Mouse (Mus musculus) frontal cortex, adult 2 months (tissue): ENCODE results near the gene Themis. TPM values are rescaled to one million over a fixed set of nuclear protein-coding genes. Genes with fewer than 3 reads are reported as not detected.
A peak's percentile ranks its signal among the peaks of the same experiment; 100 is the strongest.

Experiments used
- DNase-seq, 2 experiments: peaks; one replicate each; pipeline ENCODE4 v3.0.0; 2022; ENCODE audit warnings: low spot score in 1 of 2; ENCODE audit errors: extremely low spot score in 1 of 2
- polyA plus RNA-seq: library from polyadenylated mRNA; depleted of rRNA; stranded (reverse); fragments of >200 nt; gene quantifications from 2 replicates; pipeline ENCODE4 v1.2.3, GENCODE M21; 2012; rRNA removed

Gene Themis
- polyA plus RNA-seq = not detected in 2 replicates

DNA sequence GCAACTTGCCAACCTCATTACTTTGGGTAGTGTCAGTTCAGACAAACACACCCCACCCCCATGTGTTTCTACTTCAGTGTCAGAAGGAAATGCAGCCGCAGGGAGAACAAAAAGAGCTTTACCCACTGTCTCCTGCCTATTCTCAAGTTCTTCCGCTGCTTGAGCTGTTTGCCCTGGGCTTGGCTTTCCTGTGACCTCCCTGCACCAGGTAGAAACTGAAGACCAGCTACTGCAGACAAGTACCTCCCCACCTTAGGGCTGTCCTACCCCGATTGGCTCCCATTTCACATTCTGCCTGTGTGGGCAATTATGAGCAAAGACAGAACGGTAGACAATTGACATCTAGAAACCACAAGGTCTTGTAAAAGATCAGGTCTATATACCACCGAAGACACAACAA lies at the start of gene Themis:
Gene Themis (plus strand): TSS at position 100 of the 400 bp plus-strand sequence.
- no peak for DNase-seq

DNA sequence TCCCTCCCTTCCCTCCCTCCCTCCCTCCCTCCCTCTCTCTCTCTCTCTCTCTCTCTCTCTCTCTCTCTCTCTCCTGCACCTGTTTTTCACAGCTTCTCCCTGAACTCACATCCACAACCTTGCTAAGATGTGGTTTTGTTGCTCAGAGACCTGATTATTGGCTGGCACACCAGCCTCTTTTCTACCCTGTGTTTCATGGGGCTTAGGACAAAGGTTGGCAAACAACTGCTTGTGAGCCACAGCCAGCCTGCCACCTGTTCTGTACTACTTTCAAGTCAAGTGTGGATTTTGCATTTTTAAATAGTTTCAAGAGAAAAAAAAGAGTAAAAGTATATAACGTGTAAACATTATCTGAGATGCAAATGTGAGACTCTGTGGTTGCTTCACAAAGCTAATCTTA lies 48.7 kb upstream of the Themis start:
- no peak for DNase-seq

DNA sequence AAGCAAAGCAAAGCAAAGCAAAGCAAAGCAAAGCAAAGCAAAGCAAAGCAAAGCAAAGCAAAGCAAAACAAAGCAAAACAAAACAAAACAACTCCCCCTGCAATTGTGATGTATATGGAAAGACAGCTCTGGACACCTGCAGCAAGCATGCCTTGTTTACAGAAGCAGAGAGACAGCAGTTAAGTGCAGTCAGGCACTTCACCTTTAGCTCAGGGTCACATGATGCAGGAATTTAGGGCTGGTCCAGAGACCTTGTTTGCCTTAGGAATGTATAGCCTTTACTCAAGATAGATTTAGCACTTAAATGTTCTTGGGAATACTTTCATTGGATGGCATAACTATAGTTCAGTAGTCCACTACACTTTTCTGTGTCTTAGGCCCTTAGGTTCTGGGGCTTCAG lies 32.1 kb upstream of the Themis start:
- DNase-seq = no peak

DNA sequence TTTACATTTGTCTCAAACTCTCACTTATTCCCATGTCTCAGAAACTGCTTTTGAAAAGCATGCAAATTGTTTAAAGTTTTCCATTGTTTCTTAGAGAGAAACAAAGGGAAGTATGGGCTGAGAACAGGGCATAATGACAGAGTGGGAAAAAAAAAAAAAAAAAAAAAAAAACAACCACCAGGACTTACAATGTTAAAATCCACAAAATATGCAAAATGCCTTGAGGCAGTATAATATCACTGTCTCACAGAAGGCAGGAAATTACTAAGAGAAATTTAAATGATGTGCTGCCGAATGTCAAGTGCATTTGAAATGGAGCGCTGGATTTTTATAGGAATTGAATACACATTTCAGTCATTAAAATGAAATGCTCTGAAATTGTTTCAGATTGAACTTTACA lies 26.3 kb upstream of the Themis start:
- no peak for DNase-seq

DNA sequence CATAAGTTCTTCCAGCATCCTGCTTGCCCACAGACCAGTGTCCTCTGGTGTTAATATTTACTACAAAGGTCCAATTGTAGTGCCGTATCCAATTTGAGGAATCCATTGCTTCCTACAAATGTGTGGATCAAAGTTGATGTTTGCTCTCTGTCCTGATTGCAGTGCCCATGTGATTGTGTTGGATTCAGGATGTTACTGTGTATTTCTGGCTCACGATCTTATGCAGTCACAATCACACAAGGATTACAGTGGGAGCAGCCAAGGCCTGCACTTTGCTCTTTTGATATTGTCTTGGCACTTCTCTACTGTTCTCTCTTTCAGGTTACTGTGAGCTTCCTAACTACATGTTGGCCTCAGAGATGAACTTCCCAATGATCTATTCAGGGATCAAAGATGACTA lies 20.3 kb upstream of the Themis start:
- no peak for DNase-seq

DNA sequence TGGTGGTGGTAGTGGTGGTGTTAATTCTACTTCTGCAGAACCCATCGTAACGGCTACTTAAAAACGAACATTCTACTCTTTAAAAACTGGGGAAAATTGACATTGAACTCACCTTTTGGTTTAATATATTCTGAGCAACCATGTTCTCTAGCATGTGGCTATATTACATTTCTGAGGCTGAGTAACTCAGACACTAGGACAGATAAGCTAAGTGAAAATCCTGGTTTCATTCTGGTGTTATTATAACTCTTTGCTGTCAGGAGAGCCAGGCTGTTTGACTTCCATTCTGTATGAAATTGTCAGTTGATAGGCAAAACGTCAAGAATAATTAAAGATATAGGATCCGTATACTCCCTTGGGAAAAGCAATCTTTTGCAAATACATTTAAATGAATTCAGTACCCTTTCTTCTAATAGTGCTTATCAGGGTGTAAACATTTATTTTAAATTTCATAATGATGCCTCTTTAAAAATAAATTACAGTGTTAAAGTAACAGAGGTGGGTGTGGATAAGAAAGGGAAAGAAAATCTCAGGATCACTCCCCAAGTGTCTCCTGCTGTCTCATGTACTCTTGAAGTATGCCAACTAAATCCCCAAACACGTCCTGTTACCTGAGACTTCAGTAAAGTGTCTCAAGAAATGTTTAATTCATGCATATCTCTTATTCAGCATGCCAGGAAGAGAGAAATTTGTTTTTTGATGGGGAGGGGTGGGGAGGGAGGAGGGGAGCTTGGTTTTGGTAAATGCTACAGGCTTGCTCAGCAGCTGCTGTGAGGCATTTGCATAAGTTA lies 18.9 kb upstream of the Themis start:
- no peak for DNase-seq

DNA sequence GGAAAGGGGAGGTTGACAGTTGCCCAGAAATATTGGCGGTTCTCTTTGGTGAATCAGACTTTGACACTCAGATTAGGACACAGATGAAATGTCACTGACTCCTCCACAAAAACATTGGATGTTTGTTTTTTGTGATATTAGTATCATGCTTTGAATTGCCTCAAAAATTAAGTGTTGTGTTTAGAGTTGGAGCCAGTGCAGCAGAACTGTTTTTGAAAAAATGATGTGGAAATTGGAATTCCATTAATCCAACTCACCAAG lies 18.3 kb upstream of the Themis start:
- DNase-seq = no peak

DNA sequence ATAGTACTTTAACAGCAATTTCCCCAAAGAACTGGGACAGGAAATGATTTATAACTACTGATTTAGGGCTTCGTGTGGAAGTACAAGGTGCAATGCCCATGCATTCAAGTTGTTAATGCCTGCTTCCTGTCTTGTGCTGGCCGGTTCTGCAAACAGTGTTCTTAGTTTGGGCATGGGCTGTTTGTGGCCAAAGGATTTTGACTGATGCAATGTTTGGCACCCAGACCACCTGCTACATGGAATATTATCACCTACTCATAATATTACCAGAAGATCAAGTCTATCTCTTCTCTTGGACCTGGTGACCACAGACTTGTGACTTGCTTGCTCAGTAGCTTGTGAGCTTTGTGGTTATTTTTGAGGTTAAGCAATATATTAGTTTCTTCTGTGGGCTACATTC lies 16.2 kb upstream of the Themis start:
- DNase-seq = no peak

DNA sequence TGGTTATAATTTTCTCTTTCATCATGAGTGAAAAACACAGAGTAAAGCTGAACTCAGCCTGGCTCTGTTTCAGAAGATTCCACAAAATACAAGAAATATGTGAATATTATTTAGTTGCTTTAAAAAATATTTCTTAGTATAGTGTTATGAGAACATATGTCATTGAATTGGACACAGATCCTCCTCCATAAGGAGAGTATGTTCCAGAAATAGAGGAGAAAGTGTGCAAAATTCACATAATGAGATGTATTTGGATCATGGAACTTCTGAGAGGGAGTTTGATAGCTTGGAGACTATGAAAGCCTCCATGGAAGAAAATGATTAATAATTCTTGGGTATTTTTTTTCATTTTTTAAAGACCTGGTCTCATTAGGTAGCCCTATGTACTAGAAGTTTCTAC lies 13.4 kb upstream of the Themis start:
- DNase-seq = peak in 1 of 2 experiments; percentile 10

DNA sequence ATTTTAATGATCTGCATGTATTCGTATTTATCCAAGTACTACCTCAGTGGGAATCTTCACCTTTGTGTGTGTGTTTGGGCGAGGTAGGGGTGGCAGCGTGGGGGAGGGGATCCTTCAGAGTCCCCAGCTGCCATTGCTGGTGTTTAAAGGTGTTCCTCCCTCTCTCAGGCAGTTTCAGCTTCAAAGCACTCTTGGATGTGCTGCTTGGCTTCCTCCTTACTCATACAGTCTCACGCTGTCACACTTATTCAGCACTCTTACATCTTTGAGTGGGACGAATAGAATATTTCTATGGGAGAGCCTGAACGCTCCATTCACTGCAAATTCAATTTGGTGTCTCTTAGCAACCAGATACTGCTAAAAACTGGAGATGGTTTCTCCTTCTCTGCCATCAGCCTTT lies 3.0 kb upstream of the Themis start:
- peak in 1 of 2 experiments; percentile 42 for DNase-seq

DNA sequence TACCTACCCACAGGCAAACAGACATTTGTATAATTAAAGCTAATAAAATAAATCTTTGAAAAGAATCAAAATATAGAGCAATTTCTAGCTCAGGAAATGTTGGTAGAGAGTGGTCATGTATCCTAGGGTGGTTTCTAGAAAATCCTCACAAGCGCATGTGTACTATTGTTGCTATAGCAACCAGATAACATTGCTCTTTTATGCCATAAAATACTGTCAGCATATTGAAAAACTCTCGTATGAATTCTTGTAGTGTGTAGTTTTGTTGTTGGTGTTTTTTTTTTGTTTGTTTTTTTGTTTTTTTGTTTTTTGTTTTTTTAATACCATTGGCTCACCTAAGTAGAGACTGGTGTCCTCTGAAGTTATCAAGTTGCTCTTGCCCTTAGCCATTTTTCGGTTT lies 5.8 kb downstream of the Themis start:
- no peak for DNase-seq

DNA sequence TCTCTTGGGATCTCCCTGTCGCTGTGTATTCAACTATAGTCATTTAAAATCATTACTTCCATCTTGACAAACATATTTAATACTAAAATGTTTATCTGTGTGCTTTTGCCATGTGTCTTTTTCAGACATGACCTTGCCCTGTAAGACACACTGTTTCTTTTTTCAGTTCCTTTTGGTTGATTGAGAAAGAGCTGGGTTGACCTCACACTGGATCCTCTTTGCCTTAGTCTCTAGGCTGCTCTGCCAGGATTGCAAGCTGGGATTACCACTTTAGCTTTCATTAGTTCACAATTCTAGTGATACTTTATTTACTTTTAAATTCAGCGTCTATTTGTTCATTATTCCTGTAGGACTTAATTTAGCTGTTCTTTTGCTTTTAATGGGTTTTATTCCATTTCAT lies 7.2 kb downstream of the Themis start:
- no peak for DNase-seq

DNA sequence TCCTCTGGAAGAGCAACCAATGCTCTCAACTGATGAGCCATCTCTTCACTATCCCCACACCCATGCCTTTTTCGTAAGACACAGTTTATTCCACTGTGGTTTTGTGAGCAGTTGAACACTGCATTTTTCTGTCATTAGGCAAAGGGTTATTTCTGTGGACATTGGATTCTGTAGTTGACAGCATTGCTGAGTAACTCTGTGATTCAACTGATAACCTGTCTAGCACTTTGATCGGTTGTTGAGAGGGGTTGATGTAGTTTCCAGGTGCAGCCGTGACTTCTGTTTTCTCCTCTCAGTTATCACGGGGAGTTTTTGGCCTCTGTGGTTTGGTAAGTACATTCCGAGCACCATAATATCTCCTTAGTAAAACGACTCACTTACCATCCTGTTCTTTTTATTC lies 26.8 kb downstream of the Themis start:
- no peak for DNase-seq

DNA sequence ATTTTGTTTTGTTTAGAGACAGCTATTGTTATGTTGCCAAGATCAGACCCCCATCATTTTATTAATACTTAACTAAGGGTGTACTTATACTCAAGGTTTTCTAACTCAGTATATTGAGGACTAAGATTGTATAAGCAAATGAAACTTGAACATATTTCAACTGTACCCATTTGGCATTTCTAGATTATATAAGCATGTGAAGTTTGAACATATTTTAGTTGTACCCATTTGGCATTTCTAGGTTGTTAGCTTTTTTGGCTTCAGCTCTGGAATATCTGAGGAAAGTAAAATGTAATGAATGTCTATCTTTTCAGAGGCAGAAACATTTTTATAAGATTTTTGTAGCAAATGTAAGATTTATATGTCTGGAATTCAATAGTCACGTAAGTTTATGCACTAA lies 27.9 kb downstream of the Themis start:
- DNase-seq = no peak

DNA sequence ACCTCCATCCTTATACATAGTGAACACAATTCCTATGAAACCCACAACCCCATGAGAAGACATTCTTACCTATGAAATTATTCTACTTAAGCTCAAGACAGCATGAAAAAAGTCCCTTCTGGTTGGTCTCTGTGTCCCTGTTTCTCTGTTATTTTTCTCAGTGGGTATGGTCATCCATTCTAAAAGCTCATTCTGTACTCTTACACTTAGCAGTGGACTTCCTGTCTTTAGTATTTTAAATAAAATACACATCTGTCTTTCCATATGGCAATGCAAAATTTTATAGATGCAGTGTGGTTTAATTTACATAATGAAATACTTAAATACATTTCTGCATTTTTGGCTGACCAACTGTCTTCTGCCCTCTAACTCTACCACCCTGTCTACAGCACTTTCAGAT lies 30.0 kb downstream of the Themis start:
- DNase-seq = peak in 1 of 2 experiments; percentile 25

DNA sequence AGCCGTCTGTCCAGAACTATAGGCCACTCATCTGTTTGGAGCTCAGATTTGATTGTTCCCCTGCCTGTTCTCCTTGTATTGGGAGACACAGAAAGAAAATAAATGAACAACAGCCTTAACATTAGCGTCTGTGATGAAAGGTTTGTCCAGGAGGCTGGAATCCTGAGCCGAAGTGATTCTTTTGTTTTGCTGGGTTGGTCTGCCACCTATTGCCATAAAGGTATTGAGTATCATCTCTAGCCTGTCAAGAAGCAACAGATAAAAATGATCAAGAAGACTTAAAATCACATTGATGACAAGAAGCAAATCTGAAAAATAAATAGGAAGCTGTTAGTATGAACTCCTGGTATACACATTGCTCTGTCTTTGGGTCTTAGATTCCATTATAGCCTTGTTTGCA lies 53.7 kb downstream of the Themis start:
- no peak for DNase-seq

DNA sequence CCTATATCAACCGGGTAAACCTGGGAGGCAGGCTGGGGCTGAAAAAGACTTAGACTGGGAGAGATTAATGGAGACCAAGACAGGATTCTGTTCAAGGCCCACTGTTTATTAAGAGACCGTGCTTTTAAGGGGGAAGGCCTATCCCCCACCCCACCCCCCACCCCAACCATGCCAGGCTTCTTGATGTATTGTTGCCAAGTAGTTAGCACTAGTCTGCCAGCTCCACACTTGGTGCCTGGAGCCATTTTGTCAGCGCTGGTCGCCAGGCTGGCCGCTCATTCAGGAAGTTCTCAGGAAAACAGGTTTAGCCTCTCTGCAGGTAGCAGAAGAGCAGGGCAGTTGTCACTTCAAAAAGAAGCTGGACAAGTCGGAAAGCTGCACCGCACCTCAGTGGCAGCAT lies 55.1 kb downstream of the Themis start:
- DNase-seq = no peak

DNA sequence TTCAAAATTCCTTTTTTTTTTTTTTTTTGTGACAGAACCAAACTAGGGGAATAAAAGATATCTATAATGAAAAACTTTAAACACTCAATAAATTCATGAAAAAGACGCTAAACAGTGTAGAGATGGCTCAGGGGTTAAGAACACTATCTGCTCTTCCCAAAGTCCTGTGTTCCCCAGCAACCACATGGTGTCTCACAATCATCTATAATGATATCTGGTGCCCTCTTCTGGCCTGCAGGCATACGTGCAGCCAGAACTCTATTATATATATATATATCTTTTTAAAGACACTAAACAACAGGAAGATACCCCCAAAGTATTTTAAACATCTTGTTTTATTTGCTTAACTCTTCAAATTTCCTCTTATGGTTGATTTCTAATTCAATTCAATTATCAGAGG lies 62.0 kb downstream of the Themis start:
- peak in 1 of 2 experiments; percentile 49 for DNase-seq

DNA sequence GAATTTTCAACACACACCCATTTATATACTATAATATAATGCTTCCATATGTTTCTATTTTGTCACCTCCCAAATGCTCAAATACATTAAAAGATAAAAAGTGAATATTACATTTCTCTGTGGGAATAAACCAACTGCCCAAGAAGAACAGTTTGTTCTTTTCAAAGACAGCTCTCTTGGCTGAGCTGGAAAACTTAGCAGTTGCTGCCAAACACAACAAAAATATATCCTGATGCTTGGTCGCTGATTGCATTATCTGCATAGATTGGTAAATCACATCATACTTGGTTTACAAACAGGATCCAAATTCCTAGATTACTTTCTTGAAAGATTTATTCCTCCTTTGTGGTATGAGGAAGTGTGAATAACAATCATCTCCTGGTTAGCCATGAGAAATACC lies 69.8 kb downstream of the Themis start:
- DNase-seq = peak in 1 of 2 experiments; percentile 9

DNA sequence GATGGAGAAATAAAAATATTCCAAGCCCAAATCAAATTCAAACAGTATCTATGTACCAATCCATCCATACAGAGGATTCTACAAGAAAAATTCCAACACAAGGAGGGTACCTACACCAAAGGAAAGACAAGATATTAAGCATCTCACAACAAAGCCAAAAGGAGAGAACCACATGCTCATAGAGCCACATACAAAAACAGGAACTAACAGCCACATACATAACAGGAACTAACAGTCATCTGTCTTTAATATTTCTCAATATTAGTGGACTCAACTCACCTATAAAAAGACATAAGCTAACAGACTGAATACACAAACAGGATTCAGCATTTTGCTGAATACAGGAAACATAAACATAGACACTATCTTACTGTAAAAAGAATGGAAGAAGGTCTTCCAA lies 78.3 kb downstream of the Themis start:
- no peak for DNase-seq

DNA sequence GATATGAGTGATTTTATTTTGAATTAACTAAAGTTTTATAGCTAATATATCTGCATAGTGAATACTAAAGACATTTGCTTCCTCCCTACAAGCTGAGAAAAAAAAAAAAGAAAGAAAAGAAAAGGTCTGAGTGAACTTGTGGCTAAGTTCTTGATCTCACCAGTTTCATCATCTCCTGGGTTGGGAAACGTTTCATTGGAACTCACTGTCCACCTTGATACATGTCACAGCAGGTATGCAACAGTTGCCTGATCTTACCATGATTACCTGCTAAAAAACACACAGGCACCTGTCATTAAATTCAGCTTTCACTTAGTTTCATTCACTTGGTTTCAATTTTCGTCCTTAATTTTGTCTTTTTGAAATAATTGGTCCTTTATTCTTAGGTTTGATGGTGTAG lies 85.2 kb downstream of the Themis start:
- no peak for DNase-seq

DNA sequence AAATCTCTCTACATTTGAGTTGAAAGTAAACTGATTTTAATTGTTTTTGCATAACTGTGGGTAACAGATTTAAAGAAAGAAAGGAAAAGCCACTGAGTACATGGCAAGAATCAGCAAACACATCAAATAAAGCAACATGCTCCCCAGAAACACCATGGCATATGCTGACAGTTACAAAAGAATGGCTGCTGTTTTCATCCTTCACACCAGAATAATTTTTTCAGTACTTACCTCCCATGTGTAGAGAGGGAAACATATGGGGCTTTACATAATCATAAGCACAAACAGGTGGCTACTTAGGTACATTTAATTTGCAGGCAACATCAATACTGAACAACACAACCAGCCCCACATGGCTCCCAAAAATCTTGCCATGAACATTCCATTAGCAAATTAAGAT lies 86.8 kb downstream of the Themis start:
- DNase-seq = peak in 1 of 2 experiments; percentile 11

DNA sequence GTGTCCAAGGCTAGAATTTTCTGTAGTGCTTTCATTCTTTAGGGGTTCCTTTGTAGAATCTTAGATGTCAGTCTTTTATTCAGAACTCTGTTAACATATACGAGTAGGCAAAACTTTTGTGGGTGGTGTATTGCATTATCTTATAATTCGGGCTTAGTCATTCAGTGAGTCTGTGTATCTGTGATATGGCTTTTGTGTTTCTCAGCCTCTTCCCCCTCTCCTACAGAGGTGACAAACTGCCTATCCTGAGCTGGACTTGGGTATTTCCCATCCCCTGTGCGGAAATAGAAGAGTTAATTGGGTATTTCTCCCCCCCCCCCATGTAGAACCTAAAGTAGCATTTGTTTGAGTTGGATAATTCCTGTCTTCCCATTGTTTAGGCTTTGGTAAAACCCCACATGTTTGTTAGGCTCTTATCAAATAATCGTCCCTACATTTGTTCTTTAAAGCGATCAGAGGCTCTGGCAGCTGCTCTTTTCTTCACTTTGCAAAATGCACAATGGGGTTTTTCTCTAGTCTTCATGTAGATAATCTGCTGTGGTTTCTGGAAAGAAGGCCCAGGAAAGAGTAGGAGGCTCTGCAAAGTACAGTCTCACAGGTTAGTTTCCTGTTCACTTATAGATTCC lies 108.7 kb downstream of the Themis start:
- DNase-seq = no peak
